Mouse (Mus musculus) testis, adult 2 months (tissue): ENCODE results near the gene Avil. TPM values are rescaled to one million over a fixed set of nuclear protein-coding genes. Genes with fewer than 3 reads are reported as not detected.

Experiments
- H3K27ac ChIP-seq: fragments of 200-500 bp; 2 replicates; pipeline ENCODE4 v1.5.1; 2012; ENCODE audit warnings: low read depth, low read length; ENCODE audit not compliant: control insufficient read depth, insufficient read depth
- H3K27me3 ChIP-seq: fragments of 200-500 bp; 2 replicates; pipeline ENCODE4 v1.6.1; 2012; ENCODE audit warnings: mild to moderate bottlenecking, low read length, moderate library complexity; ENCODE audit not compliant: control insufficient read depth, insufficient read depth
- H3K36me3 ChIP-seq: fragments of 200-500 bp; 2 replicates; pipeline ENCODE4 v1.6.1; 2012; ENCODE audit warnings: mild to moderate bottlenecking, low read length; ENCODE audit not compliant: control insufficient read depth, insufficient read depth
- H3K4me1 ChIP-seq: fragments of 200-500 bp; 2 replicates; pipeline ENCODE4 v1.6.1; 2012; ENCODE audit warnings: low read length; ENCODE audit not compliant: control insufficient read depth, insufficient read depth
- H3K4me3 ChIP-seq: fragments of 200-500 bp; 2 replicates; pipeline ENCODE4 v1.5.1; 2012; ENCODE audit warnings: low read depth, mild to moderate bottlenecking, low read length, moderate library complexity, mixed read lengths; ENCODE audit not compliant: control insufficient read depth
- CTCF ChIP-seq: fragments of 200-500 bp; IDR thresholded peaks from 2 replicates; pipeline ENCODE4 v1.5.1; 2012; ENCODE audit warnings: low read depth, mild to moderate bottlenecking, inconsistent platforms, low read length, moderate library complexity; ENCODE audit not compliant: control insufficient read depth, insufficient read depth, insufficient replicate concordance
- POLR2A ChIP-seq: fragments of 200-500 bp; IDR thresholded peaks from 2 replicates; pipeline ENCODE4 v1.6.1; 2012; ENCODE audit warnings: low read depth, mild to moderate bottlenecking, inconsistent platforms, low read length, moderate library complexity; ENCODE audit not compliant: control insufficient read depth
- polyA plus RNA-seq: library from polyadenylated mRNA; depleted of rRNA; stranded (reverse); fragments of >200 nt; gene quantifications from 2 replicates; pipeline ENCODE4 v1.2.3, GENCODE M21; 2012

Gene Avil
- polyA plus RNA-seq, 1 experiment: 0.04 TPM

- H3K4me1 ChIP-seq: peaks cover 21% of the 10 kb centered on the region
- H3K27me3 ChIP-seq: no peaks in the 10 kb centered on the region; the same call in 1 of the 2 replicates
- H3K36me3 ChIP-seq: no peaks in the 10 kb centered on the region
- peak overlapping the region; percentile 37 for H3K4me3 ChIP-seq
- peak overlapping the region; percentile 78 for H3K27ac ChIP-seq
- TF ChIP-seq CTCF (no peak), POLR2A (no peak)
These were observed 38.1 kb upstream of the Avil start for GRCm38 (mm10) chr10:126962271-126962965.

DNA sequence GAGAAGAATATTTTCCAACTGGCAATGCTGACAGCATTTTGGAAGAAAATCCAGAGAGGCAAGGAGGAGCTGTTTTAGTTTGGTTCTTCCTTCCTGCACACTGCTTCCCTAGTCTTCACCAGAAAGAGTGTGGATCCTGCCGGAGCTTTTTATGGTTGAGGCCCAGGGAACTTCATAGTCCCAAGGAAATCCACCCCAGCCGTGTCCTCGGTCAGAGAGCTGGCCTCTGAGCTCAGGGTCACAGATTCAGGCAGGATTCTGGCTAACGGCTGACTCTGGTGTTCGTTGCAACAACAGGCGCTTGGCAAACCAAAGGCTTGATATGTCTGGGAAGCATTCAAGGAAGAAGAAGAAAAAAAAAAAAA is 37.6 kb upstream of the Avil start:
- no peaks in the 10 kb centered on the region; the same call in 1 of the 2 replicates for H3K27me3 ChIP-seq
- no peak overlapping the region for H3K27ac ChIP-seq
- H3K36me3 ChIP-seq: no peaks in the 10 kb centered on the region
- H3K4me1 ChIP-seq: peaks cover 16% of the 10 kb centered on the region
- no peak overlapping the region for H3K4me3 ChIP-seq
- TF ChIP-seq POLR2A (no peak), CTCF (no peak)

- TF ChIP-seq POLR2A (no peak), CTCF (no peak)
- H3K27me3 ChIP-seq: no peaks in the 10 kb centered on the region; the same call in 1 of the 2 replicates
- peaks cover 16% of the 10 kb centered on the region for H3K4me1 ChIP-seq
- no peaks in the 10 kb centered on the region for H3K36me3 ChIP-seq
- no peak overlapping the region for H3K27ac ChIP-seq
- H3K4me3 ChIP-seq: no peak overlapping the region
These were observed 36.7 kb upstream of the Avil start for GRCm38 (mm10) chr10:126963821-126964220.

GRCm38 (mm10) chr10:126971363-126972050 is 29.0 kb upstream of the Avil start:
- Histone ChIP-seq H3K4me3 (peak overlapping the region; percentile 5; the same call in 1 of the 2 replicates), H3K4me1 (peaks cover 15% of the 10 kb centered on the region), H3K27ac (peak overlapping the region; percentile 32; the same call in 1 of the 2 replicates), H3K36me3 (no peaks in the 10 kb centered on the region), H3K27me3 (no peaks in the 10 kb centered on the region)
- no peak for TF ChIP-seq CTCF
- TF ChIP-seq POLR2A: no peak

GRCm38 (mm10) chr10:126972051-126972725 is 28.3 kb upstream of the Avil start:
- peak overlapping the region; percentile 5; the same call in 1 of the 2 replicates for H3K4me3 ChIP-seq
- H3K27ac ChIP-seq: no peak overlapping the region
- H3K4me1 ChIP-seq: peaks cover 15% of the 10 kb centered on the region
- no peaks in the 10 kb centered on the region for H3K27me3 ChIP-seq
- no peak for TF ChIP-seq CTCF
- no peak for TF ChIP-seq POLR2A
- no peaks in the 10 kb centered on the region for H3K36me3 ChIP-seq

GRCm38 (mm10) chr10:126972988-126973387 is 27.5 kb upstream of the Avil start:
- H3K27me3 ChIP-seq: no peaks in the 10 kb centered on the region
- H3K36me3 ChIP-seq: no peaks in the 10 kb centered on the region
- TF ChIP-seq CTCF: no peak
- TF ChIP-seq POLR2A: no peak
- H3K27ac ChIP-seq: no peak overlapping the region
- H3K4me1 ChIP-seq: peaks cover 18% of the 10 kb centered on the region
- no peak overlapping the region for H3K4me3 ChIP-seq

- Histone ChIP-seq H3K4me3 (no peak overlapping the region), H3K27ac (no peak overlapping the region), H3K4me1 (peaks cover 26% of the 10 kb centered on the region), H3K36me3 (no peaks in the 10 kb centered on the region), H3K27me3 (no peaks in the 10 kb centered on the region)
- TF ChIP-seq POLR2A (no peak), CTCF (no peak)
These were observed 24.8 kb upstream of the Avil start for GRCm38 (mm10) chr10:126975706-126976105.
